Mouse (Mus musculus): ENCODE data around the gene Eomes.
A peak's percentile ranks its signal among the peaks of the same experiment; 100 is the strongest.

Eomes gene

DNA sequence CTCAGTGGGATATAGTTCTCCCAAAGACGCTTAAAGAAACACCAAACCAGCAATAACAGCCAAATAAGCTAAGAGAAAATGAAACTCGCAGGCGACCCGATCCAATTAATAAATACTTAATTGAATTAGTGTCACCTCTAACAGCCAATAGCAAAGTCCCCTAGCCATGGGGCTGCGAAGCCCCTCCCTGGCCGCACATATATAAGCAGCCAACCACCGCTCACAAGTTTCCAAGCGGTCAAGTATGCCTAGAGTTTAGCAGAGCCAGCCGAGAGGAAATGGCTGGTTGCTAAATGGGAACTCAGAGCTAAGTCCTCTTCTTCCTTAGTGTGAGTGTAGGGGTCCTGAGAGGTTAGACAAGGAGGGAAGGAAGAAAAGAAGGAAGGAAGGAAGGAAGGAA is at the start of gene Eomes:
Gene Eomes, plus strand, starts transcription at position 252 of the 400 bp plus-strand sequence.
- DNase-seq (ENCODE audit: low read depth, low spot score): peak; percentile 27

DNA sequence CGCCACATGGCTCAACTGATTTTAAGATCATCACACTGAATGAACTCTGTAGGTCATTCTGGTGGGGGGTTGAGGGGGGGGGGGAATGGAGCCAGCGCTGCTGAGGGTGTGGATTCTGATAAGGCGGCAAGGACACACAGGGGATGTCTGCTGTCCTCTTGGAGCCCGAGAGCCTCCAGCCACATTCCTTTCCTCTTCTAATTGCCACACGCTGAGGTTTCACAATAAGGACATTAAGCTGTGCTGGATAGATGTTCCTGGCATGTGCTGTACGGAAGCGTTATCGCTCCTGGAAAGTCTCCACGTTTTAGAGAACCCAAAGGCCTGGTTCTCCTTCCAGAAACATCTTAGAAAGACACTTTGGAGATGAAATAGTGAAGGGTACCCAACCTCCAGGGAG is 33.2 kb upstream of the Eomes start:
- DNase-seq (ENCODE audit: low read depth, low spot score): no peak

DNA sequence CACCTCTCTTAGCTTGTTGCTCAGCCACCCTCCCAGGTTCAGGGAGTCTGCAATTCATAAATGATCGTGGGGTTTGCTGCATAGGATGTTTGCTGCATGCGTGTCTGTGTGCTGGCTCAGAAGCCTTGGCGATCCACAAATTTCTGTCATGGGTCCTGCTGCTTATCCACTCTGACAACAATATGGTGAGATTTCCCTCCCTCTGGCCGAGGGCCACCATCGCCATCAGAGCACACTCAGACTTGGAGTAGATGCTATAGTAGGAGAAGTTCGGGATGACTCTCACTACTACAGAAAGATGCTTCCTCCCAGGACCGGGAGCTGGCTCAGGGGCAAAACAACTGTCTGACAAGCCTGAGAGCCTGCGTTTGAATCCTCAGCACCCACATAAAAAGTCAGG is 28.7 kb upstream of the Eomes start:
- no peak for DNase-seq (ENCODE audit: low read depth, low spot score)

DNA sequence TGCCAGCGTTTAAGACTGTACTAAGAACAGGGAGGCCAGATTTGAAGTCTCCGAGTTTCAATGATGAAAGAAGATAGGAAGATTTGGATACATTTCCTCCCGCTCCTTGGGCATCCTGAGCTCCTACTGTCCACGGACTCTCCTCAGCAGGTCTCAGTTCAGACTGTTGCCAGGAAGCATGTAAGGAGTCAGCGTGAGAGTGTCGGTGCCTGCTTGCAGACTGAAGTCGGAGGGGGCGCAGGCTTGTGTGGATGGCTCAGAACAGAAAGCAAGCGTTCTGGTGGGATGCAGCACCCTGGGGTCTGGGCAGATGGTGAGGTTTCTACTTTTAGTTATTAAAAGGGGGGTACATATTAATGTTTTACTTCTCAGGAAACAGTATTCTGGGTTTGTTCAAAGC is 24.6 kb upstream of the Eomes start:
- DNase-seq (ENCODE audit: low read depth, low spot score): peak; percentile 27

DNA sequence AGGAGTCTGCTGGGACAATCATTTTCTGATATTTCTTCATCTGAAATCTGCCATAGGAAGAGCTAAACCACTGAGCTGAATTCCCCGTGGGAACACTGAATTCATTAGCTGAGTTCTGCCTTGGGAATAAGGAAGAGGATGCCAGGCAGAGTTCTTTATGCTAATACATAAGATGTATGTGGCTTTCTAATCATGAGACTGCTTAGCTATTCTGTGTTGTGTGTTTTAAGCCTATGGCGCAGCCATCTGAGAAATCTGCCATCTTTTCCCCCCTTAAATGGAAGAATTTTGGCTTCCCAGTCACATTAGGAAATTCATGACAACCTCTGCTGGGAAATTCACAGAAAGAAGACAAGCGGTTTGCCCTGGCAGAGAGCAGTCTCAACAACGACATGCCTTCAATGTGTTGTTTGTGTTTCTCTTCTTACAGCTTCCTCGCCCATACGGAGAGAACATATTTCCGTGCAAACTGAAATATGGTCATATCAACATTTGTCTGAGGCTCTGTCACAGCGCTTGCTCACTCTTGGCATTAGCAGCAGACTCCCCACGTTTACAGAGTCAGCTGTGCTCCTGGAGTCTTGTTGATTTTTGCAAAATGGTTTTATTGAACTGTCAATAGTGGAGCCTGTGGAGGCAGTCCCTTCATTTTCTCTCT is 22.7 kb upstream of the Eomes start:
- no peak for DNase-seq (ENCODE audit: low read depth, low spot score)

DNA sequence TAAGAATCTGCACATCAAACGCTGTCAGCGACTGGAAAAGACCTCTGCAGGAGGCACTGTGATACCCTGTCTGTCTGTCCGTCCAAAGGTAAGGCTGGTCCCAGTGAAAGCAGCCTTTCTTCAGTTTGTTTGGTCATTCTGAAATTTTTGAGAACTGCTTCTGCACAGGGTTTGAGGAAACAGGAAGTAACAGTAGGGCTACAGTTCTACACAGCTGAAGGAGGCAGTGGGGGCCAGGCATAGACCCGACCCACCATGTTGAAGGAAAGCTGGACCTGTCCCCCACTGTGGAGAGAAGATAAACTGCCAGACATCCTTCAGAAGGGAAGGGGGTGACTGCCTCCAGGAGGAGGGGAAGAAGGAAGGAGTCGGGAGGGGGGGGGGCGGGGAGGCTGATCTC is 21.6 kb upstream of the Eomes start:
- DNase-seq (ENCODE audit: low read depth, low spot score): no peak

DNA sequence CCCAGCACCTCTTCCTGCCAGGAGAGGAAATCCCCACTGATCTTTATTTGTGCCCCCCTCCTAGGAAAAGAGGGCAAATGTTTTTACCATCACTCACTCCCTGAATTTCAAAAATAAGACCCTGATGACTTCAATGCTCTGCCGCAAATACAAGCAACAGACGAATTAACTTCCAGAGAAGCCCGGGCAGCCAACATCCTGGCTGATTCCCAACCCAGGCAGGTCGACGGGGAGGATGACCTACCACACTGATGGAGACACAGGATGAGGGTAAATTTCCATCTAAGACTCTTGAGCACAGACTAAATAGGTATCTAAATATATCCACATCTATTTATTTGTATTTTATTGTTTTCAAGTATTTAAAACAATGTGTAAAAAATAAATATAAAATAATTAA is 20.0 kb upstream of the Eomes start:
- DNase-seq (ENCODE audit: low read depth, low spot score): no peak

DNA sequence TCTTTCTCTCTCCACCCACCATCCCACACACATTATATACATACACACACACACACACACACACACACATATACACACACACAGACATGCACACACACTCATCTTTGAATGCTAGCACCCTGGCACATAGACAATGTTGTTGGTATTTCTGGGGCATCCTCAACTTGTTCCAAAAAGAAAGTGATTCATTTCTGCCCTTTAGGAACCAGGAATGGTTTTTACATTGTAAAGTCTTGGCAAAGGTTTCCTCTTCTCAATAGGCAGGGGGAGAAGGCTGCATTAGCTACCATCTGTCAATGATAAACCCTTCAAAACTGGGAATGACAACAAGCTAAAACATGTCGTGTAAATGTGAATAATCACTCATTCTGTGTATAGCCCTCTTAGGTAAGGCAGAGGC is 14.0 kb upstream of the Eomes start:
- no peak for DNase-seq (ENCODE audit: low read depth, low spot score)

DNA sequence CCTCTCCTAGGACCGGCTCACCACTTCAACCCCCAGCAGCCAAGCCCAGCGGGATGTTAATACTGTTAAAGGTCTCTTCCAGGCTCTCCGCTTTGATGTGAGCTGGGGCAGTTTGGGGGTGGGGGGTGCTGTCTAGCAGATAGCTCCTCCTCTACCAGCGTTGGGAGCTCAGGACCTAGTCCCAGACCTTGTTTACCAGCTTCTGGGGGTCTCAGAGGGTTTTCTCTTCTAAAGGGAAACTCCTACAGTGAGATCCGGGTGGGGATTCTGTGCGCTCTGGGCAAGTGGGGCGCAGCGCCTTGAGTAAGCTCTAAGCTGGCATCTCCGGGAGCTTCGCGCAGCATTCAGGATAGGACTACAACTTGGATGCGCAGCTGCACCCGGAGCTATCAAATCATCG is 9.7 kb upstream of the Eomes start:
- DNase-seq (ENCODE audit: low read depth, low spot score): no peak

DNA sequence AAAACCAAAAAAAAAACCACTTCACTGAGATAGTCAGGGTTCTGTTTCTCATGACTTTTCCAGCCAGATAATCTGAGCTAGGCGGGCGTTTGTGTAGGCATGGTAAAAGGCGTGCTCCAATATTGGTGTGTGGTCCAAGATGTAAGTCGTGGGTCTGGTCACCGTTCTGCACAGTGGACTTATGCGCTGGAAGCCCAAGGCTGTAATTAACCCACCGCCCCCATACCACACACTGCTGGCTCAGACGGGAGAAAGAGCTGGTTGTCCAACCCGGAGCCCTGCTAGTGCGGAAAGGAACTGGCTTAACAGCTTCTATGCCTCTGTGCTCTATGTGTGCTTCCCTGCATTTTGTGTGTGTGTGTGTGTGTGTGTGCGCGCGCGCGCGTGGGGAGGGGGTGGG is 8.7 kb upstream of the Eomes start:
- no peak for DNase-seq (ENCODE audit: low read depth, low spot score)

DNA sequence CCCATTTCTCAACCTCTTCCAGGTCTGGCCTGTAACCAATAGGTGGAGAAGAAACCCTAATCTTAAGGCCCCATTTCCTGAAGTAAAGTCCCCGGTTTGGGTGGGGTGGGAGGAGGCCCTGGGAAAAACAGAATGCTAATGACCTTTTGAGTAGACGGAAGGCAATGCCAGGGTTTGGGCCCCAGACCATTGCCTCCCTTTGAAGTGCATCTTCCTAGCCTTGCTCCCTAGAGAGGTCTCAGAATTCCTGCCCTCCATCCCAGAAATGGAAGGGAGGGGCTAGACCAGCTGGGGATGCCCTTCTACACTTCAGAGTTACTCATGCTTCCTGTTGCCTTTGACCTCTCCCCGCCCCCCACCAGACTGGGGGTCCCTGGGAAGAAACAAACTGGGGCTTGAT is 6.7 kb upstream of the Eomes start:
- DNase-seq (ENCODE audit: low read depth, low spot score): no peak

DNA sequence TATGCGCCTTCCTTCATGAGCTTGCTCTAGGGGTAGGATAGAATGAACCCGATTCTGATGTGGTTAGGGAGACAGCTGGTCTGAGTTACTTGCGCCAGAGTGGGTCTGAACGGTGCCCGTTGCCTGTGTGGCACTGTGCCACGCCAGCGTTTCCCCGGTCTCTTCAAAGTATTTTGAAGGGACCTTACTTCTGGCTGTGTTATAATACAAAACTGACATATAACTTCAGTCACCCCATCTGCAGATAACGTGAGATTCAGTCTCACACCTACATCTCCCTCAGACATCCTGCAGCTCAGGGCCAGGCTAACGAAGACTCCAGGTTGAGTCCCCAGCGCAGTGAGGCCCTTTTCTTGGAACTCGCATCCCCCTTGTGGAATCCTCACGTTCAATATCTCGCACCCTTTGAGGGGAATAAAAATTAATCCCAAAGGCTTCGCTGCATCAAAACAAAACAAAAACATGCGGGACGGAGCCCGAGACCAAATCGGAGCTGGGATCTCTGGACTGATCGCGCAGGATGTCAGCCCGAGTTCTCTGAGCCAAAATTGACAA is 1.7 kb upstream of the Eomes start:
- DNase-seq (ENCODE audit: low read depth, low spot score): peak; percentile 15

DNA sequence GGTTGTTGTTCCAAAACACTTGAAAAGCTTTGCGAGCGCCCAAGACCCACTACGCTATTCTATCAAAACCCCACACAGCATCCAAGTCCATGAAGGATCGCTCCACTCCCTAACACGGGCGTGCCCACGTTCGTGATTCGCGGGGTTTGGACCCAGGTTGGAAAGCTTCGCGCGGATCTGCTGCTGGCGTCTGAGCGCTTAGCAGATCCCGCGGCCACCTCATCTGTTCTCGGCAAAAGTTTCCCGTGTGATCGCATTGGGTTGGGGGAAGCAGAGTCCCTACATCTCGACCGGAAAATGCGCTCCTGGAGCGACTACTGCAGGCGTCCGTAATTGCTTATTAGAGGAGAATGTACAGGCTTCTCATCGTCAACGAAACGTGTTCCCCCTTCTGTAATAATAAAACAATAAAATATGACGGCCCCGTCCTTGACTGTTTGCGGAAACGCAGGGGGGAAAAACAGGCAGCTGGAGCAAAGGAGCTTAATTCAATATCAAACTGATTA is 1.2 kb upstream of the Eomes start:
- DNase-seq (ENCODE audit: low read depth, low spot score): no peak

DNA sequence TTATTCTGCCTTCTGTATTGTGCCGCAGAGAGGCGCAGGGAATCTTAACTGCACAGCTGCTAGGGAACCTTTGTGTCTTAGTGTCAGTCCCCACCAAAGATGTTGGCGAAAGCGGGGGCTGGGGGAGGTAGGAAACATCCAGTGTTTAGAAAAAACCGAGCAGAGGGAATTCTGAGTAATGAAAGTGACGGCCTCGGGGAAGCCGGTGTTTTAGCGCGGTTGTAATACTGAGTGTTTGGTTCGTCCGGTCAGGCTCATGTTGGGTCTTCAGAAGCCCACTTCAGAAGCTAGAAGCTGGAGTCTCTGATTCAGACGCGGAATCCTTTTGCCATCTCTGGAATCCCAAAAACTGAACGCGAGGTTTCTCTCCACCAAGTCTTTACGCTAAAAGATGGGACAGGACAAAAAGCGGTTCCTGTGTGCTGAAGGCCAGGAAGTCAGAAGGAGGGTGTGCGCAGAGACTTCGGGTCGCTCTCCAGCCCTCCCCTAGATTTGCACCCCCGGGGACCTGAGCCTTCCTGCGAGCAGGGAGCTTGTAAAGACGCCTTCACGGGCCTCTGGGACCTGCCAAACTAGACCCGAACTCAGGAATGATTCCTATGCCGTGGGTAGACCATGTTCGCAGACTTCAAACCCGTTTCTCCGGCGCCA is 606 bp upstream of the Eomes start:
- peak; percentile 36 for DNase-seq (ENCODE audit: low read depth, low spot score)

DNA sequence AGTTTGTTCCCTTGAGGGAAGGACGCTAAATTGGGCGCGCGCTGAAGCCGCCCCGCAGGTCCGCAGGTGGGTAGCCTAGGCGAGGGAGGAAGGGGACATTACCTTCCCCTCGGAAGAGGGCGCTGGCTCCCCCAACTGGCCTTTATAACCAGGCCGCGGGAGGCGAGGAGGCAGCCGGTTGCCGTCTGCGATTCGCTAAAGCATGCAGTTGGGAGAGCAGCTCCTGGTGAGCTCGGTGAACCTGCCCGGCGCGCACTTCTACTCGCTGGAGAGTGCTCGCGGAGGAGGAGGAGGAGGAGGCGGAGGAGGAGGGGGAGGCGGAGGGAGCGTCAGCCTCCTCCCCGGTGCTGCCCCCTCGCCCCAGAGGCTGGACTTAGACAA is 436 bp downstream of the Eomes start:
- peak; percentile 59 for DNase-seq (ENCODE audit: low read depth, low spot score)

DNA sequence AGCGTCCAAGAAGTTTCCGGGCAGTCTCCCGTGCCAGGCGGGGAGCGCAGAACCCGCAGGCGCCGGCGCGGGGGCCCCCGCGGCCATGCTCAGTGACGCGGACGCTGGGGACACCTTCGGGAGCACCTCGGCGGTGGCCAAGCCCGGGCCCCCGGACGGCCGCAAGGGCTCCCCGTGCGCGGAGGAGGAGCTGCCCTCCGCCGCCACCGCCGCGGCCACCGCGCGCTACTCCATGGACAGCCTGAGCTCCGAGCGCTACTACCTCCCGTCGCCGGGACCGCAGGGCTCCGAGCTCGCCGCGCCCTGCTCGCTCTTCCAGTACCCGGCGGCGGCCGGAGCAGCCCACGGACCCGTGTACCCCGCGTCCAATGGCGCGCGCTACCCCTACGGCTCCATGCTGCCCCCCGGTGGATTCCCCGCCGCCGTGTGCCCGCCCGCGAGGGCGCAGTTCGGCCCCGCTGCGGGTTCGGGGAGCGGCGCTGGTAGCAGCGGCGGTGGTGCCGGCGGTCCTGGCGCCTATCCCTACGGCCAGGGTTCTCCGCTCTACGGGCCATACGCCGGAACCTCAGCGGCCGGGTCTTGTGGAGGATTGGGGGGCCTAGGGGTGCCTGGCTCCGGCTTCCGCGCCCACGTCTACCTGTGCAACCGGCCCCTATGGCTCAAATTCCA is 961 bp downstream of the Eomes start:
- DNase-seq (ENCODE audit: low read depth, low spot score): peak; percentile 64

DNA sequence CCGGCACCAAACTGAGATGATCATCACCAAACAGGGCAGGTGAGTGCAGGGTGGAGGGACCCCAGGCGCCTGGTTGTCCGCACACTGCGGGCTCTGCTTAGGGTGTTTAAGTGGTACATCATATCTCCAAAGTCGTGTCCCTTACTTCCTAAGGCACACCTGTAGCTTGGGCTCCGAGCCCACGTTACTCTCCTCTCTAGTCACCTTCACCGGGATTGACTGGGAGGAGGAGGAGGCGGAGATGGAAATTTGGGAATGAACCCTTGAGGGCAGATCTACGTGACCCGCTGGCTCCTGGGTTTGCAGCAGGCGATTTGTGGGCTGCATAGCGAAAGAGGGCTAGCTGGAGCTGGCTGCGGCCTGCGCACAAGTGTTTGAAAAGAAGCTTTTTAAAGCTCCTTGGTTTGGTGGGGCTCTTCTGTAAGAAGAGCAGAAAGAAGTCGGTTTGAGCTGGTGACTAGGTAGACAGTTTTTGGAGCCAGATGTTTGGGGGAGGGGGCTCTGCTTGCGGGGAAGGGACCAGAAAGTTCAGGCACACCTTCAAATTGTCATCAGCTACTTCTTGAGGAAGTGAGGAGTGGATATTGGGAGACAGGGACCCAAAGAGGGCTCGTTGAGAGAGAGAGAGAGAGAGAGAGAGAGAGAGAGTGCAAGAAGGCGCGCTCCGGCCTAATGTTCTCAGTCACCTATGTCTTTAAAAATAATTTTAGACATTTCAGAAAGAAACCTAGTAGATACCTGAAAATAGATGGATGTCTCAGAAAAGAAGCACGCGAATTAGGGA is 1.7 kb downstream of the Eomes start:
- DNase-seq (ENCODE audit: low read depth, low spot score): no peak

DNA sequence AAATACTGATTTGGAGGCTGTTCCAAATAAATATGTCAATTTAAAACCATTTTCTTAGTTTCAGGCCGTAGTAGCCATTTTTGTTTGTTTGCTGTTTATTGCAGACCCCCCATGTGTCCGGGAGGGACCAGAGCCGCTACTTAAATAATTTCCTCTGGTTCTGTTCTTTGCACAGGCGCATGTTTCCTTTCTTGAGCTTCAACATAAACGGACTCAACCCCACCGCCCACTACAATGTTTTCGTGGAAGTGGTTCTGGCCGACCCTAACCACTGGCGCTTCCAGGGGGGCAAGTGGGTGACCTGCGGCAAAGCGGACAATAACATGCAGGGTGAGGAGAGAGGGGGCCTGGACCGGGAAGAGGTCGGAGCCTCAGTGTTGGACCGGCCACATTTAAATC is 2.3 kb downstream of the Eomes start:
- no peak for DNase-seq (ENCODE audit: low read depth, low spot score)

DNA sequence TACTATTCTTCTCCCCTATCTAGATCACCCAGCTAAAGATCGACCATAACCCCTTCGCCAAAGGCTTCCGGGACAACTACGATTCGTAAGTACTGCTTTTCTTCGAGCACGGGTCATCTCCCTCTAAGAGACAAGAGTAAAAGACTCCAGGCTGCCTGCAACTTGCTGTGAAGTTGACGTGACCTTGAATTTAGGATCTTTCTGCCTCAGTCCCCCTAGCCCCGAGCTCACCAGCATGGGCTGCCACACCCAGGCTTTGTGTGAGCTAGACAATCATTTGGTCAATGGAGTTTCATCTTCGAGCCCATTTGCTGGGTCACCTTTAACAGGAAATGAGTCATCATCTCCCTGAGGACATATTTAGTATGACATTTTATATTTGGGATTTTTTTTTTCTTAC is 4.2 kb downstream of the Eomes start:
- no peak for DNase-seq (ENCODE audit: low read depth, low spot score)

DNA sequence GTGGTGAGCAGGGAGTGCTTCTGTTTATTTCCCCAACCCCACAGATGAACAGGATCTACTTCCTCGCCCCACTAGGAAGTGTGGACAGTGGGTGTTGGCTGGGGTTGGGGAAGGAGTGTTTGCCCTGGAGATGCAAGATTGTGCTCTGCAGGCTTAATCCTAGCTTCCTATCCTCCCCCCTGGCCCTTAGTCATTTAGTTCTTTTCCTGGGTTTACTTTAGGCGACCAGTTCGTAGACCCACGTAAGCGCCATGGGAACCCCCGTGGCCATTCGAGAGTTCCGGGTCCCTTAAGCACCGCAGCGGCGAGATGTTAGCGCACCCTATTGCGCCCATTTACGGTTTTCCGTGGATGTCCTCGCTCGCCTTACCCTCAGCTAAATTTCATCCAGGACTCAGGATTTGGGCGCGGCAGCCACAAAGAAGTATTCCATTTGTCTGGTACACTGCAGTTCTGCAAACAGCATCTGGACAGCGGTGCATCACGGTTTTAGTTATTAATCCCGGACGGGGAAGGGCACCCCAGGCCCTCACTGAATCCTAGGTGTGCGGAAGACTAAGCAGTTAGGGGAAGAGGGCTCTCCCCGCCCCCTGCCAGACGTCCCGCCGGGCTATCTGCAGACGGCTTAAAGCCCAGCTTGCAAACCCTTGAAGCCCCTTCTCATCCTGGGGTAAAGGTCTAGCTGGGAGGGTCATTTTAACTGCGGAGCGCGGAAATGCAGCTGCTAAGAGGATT is 8.5 kb downstream of the Eomes start:
- no peak for DNase-seq (ENCODE audit: low read depth, low spot score)

DNA sequence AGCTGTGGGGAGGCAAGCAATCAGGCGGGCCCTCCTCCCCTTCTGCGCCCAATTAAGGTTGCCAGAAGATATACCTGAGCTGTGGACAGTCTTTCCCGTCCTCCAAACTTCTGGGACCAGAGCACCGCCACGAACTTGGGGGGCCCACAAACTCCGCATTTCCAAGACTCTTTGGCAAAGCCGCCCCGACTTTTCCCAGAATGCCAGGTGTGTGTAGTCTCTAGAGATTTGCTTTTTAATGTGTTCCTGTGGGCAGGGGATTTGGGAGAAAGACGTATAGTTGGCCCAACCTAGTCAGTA is 9.0 kb downstream of the Eomes start:
- DNase-seq (ENCODE audit: low read depth, low spot score): peak; percentile 10
